Mouse (Mus musculus) bone marrow macrophage, adult 2 months (primary cell): ENCODE measurements around the gene Supt6.

Experiments
- CTCF ChIP-seq: IDR thresholded peaks from 2 replicates; pipeline ENCODE4 v1.5.1; 2012; ENCODE audit warnings: low read depth, mild to moderate bottlenecking, low read length, moderate library complexity
- POLR2A ChIP-seq: IDR thresholded peaks from 2 replicates; pipeline ENCODE4 v1.6.1; 2012; ENCODE audit warnings: mild to moderate bottlenecking, low read depth, low read length, borderline replicate concordance

DNA sequence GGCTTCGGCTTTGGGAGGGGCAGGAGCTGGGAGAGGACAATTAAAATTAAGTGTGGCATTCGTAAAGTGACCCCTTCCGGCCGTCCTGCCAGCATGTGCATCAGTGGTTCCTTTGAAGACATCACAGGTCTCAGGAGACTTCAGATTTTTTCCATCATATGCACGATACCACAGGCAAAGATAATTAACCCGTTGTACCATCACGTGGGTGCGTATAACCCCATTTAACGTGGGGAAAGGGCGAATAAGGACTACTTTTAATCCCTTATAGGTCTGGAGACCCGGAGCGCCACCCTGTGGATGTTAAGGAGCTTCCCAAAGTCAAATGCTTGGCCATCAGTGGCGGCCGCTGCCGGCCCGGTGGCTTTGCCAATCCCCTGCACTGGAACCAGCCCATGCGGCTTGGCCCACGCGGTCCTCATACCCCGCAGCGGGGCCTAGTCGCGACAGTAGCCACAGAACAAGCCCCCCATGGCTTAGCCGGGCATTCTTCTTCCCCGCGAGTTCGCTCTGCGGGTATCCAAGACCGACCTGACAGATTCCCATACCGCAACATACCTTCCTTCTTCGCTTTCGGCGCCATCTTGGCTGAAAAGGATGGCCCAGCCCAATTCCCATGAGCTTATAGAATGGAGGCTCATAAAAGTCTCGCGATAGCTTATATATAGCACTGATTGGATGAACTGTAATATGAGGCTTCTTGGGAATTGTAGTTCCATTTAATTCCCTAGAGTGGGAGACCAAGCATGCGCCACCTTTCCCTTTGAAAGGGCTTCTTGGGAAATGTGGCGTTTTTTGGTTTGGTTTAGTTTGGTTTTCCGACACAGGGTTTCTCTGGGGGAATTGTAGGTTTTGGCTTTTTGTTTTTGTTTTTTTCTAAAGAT is 62.6 kb downstream of the Supt6 start, which contains the start of gene Rpl23a:
- TF ChIP-seq CTCF (no peak), POLR2A (peak; percentile 65; the same call in 1 of the 2 replicates)
